Mouse (Mus musculus) stomach, embryonic 16.5 days (tissue): ENCODE data around the gene Ednra. TPM values are rescaled to one million over a fixed set of nuclear protein-coding genes. Genes with fewer than 3 reads are reported as not detected.

Source experiments
- polyA plus RNA-seq: library from polyadenylated mRNA; unstranded; fragments of >200 nt; fragmentation: Nextera tagmentation; extraction: Ambion mirVana; gene quantifications from 2 replicates; pipeline ENCODE4 v1.2.1, GENCODE M21; 2015

Gene Ednra
- polyA plus RNA-seq, 1 experiment from 2014 or later, result 26.0 TPM

Other genes with a start within 250 kb of the Ednra start
- gene Arhgap10, start 206.5 kb downstream of the Ednra start, polyA plus RNA-seq, result 32.8 and 33.4 TPM in 2 replicates
- gene Prmt9, start 175.1 kb downstream of the Ednra start, polyA plus RNA-seq, result 16.7 and 17.7 TPM in 2 replicates
- gene Tmem184c, start 113.8 kb downstream of the Ednra start, polyA plus RNA-seq, result 24.3 and 26.4 TPM in 2 replicates